Mouse (Mus musculus): Measurements from ENCODE around the gene Stx6. TPM values are rescaled to one million over a fixed set of nuclear protein-coding genes. Genes with fewer than 3 reads are reported as not detected.

The Stx6 gene
- total RNA-seq, 4 experiments from 2014 or later, result 12.1 to 14.6 (median 13.0) TPM

- no peak for DNase-seq (ENCODE audit: low spot score in 2 of 2)
Measured at GRCm38 (mm10) chr1:155205822-155206660, 47.5 kb downstream of the Stx6 start.

- DNase-seq (ENCODE audit: low spot score in 2 of 2), result no peak
Measured at GRCm38 (mm10) chr1:155207859-155208258, 49.3 kb downstream of the Stx6 start.

GRCm38 (mm10) chr1:155210011-155210763 is 51.7 kb downstream of the Stx6 start:
- DNase-seq (ENCODE audit: low spot score in 2 of 2), result peak; percentile 55 to 85

GRCm38 (mm10) chr1:155211017-155211416 is 52.5 kb downstream of the Stx6 start:
- no peak for DNase-seq (ENCODE audit: low spot score in 2 of 2)

- no peak for DNase-seq (ENCODE audit: low spot score in 2 of 2)
Measured at GRCm38 (mm10) chr1:155212081-155212480, 53.6 kb downstream of the Stx6 start.

GRCm38 (mm10) chr1:155212493-155212892 is 54.0 kb downstream of the Stx6 start:
- no peak for DNase-seq (ENCODE audit: low spot score in 2 of 2)

GRCm38 (mm10) chr1:155212936-155213774 is 54.6 kb downstream of the Stx6 start:
- peak in 1 of 2 experiments; percentile 36 for DNase-seq (ENCODE audit: low spot score in 2 of 2)

- DNase-seq (ENCODE audit: low spot score in 2 of 2), result no peak
Measured at GRCm38 (mm10) chr1:155213912-155214311, 55.4 kb downstream of the Stx6 start.

- DNase-seq (ENCODE audit: low spot score in 2 of 2), result no peak
Measured at GRCm38 (mm10) chr1:155215066-155215764, 56.7 kb downstream of the Stx6 start.

- DNase-seq (ENCODE audit: low spot score in 2 of 2), result no peak
Measured at GRCm38 (mm10) chr1:155216313-155216712, 57.8 kb downstream of the Stx6 start.

- no peak for DNase-seq (ENCODE audit: low spot score in 2 of 2)
Measured at GRCm38 (mm10) chr1:155216844-155217243, 58.3 kb downstream of the Stx6 start.

- no peak for DNase-seq (ENCODE audit: low spot score in 2 of 2)
Measured at GRCm38 (mm10) chr1:155217865-155218541, 59.5 kb downstream of the Stx6 start.

- DNase-seq (ENCODE audit: low spot score in 2 of 2), result no peak
Measured at GRCm38 (mm10) chr1:155218924-155219323, 60.4 kb downstream of the Stx6 start.

GRCm38 (mm10) chr1:155222101-155222669 is 63.7 kb downstream of the Stx6 start:
- peak; percentile 26 to 45 for DNase-seq (ENCODE audit: low spot score in 2 of 2)

- no peak for DNase-seq (ENCODE audit: low spot score in 2 of 2)
Measured at GRCm38 (mm10) chr1:155223036-155223435, 64.5 kb downstream of the Stx6 start.

GRCm38 (mm10) chr1:155223849-155224554 is 65.5 kb downstream of the Stx6 start:
- DNase-seq (ENCODE audit: low spot score in 2 of 2), result peak; percentile 67 to 72

GRCm38 (mm10) chr1:155229464-155230411 is 71.2 kb downstream of the Stx6 start:
- peak; percentile 48 to 54 for DNase-seq (ENCODE audit: low spot score in 2 of 2)

GRCm38 (mm10) chr1:155232385-155232784 is 73.9 kb downstream of the Stx6 start:
- no peak for DNase-seq (ENCODE audit: low spot score in 2 of 2)

Data from gastrocnemius, adult 8-10 months (tissue).